Mouse (Mus musculus): ENCODE measurements at regions not wholly inside any gene's neighbourhood (a gene's known extent, or its start where the extent isn't known, plus 50 kb on each side); places are given as distances from the start of the nearest gene placed in this dataset.

DNA sequence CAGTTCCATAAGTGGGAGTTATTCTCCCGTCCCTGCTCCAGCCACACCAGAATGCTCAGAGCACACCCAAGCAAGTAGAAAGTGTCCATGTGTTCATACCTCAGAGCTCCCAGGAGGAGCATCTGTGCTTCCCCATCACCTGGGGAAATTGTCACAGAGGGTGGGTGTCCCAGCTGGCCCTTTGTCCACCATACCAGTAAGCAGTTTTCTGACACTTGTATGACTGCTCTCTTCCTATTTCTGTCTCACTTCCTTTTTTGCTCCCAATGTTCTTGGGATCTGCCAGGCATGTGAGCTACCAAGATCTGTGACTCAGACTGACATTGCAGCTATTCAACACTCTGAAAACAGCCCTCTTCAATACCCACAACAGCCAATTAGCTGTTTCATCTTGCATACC lies 447.9 kb upstream of the Kdm8 start:
- ATAC-seq (replicated peaks; ENCODE audit: poor library complexity), result no peak

DNA sequence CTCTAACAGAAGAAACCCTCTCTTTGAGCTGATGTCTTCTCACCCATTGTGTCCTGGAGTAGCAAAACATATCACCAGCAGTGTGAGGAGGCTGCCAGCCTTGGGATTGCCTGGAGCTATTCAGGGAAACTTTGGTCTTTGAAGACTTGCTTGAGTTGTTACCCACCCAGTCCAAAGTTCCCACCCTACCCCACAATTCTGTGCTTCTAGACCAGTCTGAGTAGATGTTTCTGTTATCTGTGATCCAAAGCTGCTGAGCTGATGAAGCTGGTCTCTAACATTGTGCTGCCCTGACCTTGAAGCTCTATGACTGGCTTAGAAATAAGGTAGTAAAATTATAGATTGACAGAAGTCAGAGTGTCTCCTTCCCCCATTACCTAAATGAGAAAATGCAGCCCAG lies 443.8 kb upstream of the Kdm8 start:
- ATAC-seq (replicated peaks; ENCODE audit: poor library complexity), result no peak

DNA sequence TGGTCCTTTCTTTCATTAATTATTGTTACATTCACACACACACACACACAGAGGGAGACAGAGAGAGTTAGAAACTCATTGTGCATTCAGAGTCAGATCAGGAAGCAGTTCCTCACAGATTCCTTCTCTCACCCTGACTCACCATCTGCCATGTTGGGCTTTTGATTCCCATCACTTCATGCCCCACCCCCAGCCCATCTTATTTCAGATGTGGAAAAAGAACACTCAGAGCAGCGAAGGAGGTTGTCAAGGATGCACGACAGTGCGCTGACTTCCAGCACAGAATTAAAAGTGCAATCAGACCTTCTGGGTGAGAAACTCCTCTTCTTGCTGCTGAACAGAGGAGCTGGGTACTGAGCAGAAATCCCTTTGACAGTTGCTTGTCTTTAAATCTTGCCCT lies 438.8 kb upstream of the Kdm8 start:
- no peak for ATAC-seq (replicated peaks; ENCODE audit: poor library complexity)

- no peak for ATAC-seq (replicated peaks; ENCODE audit: poor library complexity)
These were observed 425.2 kb upstream of the Kdm8 start for GRCm38 (mm10) chr7:125019259-125019658.

DNA sequence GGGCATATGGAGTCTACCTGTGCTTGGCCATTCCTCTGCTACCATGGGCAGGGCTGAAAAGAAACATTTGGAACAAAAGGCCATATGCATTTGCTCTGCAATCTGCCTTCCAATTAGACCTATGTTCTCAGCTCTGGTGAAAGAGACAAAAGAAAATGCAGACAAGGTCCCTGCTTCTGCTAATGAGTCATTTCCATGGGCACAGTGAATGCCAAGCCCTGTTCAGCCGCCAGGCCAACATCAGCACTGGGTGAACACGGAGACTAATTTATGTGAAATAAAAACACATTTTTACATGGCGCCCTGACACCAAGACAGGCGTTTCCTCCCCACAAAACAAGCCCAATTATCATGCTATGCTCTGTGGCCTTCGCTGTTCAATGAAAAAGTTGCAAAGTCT lies 419.5 kb upstream of the Kdm8 start:
- ATAC-seq (replicated peaks; ENCODE audit: poor library complexity), result no peak

DNA sequence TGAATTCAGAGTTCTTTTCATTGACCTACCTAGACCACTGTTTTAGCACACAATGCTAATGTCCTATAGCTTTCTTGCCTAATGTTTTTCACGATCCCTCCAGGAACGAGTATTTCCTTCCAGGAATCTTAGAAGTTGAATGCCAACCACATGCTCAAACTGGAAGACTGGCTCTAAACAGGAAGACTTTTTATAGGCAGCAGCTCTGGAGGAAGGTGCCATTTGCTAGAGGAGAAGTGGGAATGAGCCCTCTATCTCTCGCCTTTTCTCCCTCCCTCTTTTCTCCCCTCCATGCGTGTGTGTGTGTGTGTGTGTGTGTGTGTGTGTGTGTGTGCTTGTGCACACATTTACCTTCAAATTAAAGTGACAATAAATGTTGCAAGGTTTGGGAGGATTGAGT lies 410.7 kb upstream of the Kdm8 start:
- no peak for ATAC-seq (replicated peaks; ENCODE audit: poor library complexity)

GRCm38 (mm10) chr7:125034196-125034595 lies 410.3 kb upstream of the Kdm8 start:
- ATAC-seq (replicated peaks; ENCODE audit: poor library complexity), result no peak

- no peak for ATAC-seq (replicated peaks; ENCODE audit: poor library complexity)
These were observed 408.1 kb upstream of the Kdm8 start for GRCm38 (mm10) chr7:125036098-125036991.

- ATAC-seq (replicated peaks; ENCODE audit: poor library complexity), result no peak
These were observed 405.6 kb upstream of the Kdm8 start for GRCm38 (mm10) chr7:125038840-125039239.

DNA sequence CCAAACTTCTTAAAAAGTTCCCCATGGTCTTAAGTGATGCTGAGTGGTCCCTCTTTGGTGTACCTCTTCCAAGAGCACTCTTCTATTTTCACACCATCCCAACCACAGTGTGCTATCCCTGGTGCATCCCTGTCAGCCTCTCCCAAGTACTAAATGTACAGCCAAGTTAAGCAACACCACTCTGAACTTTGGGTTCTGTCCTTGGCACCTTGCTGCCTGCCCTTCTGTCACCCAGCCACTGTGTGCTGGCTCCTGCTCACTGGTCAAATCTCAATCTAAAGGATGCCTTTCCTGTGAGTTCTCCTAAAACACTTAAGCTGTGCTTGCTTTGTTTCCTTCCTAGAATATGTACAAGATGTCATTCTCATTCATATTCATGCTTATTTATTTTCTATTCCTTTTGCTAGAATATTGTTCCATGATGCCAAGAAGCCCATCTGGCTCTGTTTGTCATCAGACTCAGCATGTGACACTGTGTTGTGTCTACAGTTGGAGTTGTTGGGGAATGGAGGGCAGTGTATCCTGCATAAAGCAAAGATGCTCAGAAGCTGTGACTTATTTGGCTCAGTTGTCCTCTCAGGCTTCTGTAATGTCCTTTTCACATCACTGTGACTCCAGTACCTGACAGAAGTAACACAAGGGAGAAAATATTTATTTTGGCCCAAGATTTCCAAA lies 388.4 kb upstream of the Kdm8 start:
- no peak for ATAC-seq (replicated peaks; ENCODE audit: poor library complexity)

DNA sequence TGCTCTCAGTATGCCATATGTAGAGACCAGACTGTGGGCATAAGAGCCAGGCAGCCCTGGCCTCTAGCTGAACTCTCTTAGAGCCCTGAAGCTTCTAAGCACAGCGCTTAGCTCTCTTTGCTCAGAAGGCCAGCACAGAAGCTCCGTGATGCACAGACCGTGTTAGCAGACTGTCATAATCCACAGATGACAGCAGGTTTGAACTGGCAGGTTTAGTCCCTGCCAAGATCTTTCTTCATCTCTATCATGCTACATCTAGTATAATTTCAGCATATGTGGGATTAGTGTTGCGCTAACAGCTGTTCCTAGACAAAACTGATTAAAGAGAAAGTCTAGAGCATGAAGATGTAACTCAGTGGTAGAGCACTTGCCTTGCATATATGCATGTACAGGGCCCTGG lies 342.0 kb upstream of the Kdm8 start:
- ATAC-seq (replicated peaks; ENCODE audit: poor library complexity), result no peak

DNA sequence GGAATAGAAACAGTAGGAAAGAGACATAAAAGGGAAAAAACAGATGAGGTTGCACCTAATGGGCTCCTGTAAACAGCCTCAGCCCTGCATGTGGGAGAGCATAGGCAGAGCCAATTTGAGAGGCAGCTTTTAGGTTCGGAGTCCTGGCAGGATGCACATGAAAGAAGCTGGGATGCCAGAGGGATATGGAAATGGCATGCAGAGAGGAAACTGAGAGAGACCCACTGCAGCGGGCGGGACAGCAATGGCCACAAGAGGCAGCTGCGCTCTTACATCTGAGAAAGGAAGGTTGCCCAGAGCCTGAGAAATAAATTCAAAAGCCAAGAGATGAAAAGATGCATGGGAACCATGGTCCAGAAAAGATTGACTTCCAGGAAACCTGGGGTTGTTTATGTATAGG lies 340.5 kb upstream of the Kdm8 start:
- ATAC-seq (replicated peaks; ENCODE audit: poor library complexity), result no peak

DNA sequence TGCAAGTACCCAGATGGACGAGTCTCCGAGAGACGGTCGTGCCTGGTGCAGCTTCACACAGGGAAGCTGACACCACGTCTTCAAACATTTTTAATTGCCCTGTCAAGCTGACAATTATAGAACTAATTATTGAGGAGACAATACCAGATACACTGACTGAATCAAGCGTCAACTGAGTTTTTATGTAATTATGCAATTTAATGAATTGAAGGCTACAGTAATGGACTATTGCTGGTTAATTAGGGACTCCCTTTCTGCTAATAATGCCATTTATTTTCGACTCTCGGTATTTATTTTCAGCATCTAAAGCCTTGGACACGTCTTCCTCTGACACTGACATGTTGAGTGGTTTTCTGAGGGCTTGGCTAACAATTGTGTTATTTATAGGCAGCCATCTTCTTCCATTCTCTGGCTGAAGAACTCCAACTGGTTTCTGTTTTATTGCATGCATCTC lies 331.6 kb upstream of the Kdm8 start:
- ATAC-seq (replicated peaks; ENCODE audit: poor library complexity), result no peak

DNA sequence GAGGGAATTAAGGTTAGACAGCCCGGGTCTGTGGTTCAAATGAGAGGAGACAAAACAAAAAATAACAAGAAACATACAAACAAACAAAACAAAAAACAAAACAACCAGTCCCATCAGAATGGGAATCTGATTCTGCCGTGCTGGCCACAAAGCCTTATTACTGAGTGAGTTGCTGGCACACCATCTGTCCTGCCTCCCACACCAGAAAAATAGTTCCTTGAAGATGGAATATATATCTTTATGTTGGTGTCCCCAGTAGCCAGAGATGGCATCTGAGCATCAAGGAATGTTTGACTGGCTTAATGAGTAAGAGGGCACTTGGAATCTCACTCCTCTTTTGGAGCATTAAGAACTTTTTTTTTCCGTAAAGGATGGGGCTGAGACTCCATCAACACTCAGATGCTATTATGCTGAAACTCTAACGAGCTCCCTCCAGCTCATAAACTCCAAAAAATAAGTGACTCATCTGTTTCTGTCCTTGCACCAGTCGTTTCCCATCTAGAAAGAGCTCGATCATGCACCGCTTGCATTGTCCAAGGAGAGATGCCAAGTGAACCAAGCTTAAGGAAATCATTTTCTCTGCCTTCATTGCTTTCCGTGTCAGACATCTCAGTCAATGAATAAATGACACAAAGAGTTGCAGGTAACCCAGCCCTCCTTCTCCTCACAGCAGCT lies 329.0 kb upstream of the Kdm8 start:
- ATAC-seq (replicated peaks; ENCODE audit: poor library complexity), result no peak

DNA sequence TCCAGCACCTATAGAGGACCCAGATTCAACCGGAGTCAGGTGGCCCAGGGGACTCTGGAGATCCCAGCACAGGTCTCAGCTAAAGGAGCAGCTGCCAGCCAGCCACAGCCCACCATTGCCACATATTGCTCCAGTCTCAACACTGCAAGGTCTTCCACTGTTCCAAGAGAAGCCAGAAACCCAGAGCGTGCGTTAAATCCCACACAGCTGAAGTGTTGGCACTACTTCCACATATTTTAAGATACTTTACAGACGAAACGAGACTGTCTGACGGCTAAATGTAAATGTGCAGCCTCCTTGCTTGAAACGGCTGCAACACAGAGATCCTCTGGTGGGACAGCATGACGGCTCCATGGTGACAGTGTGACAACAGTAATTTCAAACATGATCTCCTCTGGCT lies 327.3 kb upstream of the Kdm8 start:
- ATAC-seq (replicated peaks; ENCODE audit: poor library complexity), result no peak

GRCm38 (mm10) chr7:125129187-125129586 lies 315.3 kb upstream of the Kdm8 start:
- ATAC-seq (replicated peaks; ENCODE audit: poor library complexity), result no peak

GRCm38 (mm10) chr7:125131968-125132367 lies 312.5 kb upstream of the Kdm8 start:
- ATAC-seq (replicated peaks; ENCODE audit: poor library complexity), result peak; percentile 75

- ATAC-seq (replicated peaks; ENCODE audit: poor library complexity), result peak; percentile 76
These were observed 305.9 kb upstream of the Kdm8 start for GRCm38 (mm10) chr7:125138607-125139006.

DNA sequence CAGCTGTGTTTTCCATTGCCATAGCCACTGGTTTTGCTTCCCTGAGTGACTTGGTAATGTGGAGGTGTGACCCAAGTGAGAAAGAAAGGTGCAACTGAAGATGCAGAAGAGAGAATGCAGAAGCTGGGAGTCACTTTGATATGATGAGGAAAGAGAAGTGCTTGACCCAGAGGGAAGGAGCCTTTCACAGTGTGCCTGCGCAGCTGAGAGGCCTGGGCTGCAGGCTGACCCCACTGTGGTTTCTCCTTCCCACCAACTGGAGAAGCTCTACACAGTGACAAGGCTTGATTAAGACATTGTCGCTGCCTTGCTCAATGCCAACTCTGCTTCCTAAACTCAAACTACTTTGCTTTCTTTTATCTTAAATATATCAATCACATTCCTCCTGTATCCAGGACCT lies 305.3 kb upstream of the Kdm8 start:
- ATAC-seq (replicated peaks; ENCODE audit: poor library complexity), result peak; percentile 91

DNA sequence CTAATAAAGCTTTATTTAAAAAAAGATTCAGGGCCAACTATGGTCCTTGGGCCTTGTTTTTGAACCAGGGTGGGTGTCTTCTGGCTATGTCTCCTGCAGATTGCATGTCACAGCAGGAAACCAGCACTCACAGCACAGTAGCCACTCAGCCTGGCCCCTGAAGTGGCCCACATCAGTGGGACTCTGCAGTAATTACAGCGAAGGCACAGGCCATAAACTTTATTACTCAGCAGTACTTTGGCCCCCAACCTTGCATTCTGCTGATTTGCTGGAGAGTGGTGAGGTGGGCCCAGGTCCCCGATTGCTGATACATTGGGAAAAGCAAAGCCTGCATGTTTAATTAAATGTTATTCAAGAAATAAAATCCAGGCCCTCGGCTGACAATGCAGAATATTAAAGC lies 303.6 kb upstream of the Kdm8 start:
- no peak for ATAC-seq (replicated peaks; ENCODE audit: poor library complexity)

- no peak for ATAC-seq (replicated peaks; ENCODE audit: poor library complexity)
These were observed 302.6 kb upstream of the Kdm8 start for GRCm38 (mm10) chr7:125141864-125142263.

DNA sequence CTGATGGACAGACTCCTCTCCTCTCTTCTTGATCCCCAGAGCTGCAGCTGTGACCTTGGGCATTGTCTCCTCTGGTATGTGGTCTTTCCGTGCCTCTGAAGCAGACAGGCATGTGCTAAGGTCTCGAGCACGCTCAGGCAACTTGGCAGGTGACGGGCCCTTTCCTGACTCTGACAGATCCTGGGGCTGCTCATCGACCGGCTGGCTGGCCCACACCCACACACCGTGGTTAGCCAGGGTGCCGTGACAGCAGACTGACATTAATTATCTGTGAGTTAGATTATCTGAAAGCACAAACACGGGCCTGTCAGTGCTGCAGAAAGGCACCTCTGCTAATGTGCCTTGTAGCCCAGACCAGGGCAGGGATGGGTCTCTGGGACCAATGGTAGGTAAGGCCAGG lies 298.5 kb upstream of the Kdm8 start:
- no peak for ATAC-seq (replicated peaks; ENCODE audit: poor library complexity)

Measured in megakaryocyte progenitor cell, adult 5-6 weeks (primary cell).